Mouse (Mus musculus): ENCODE results near the gene Rabgap1l. TPM values are rescaled to one million over a fixed set of nuclear protein-coding genes. Genes with fewer than 3 reads are reported as not detected.

Gene Rabgap1l
- polyA plus RNA-seq, 1 experiment from 2014 or later, result 16.7 TPM

DNA sequence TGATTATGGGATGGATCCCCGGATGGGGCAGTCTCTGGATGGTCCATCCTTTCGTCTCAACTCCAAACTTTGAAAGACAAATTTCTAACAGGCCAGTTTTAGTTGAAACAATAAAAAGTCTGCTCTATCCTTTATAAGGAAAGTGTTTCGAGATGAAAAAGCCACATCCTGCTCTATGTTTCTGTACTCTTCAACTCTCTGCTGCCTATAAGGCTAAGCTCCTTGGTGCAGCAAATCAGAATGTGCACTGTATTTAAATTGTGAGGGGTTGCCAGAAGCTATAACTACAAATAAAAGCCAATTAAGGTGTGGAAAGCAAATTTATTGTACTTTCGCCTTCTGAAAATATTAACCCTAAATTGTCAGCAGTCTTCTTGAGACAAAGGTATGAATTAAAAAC is 198.9 kb downstream of the Rabgap1l start:
- H3K4me3 ChIP-seq (ENCODE audit: low read length), result no peak overlapping the region
- 91% methylated on average over 4 of the region's 4 CpGs for WGBS
- H3K4me2 ChIP-seq (ENCODE audit: low read depth, low read length), result no peak overlapping the region
- H3K4me1 ChIP-seq (ENCODE audit: control insufficient read depth, insufficient read depth, low read length), result no peaks in the 10 kb centered on the region
- H3K27ac ChIP-seq (ENCODE audit: low read length), result no peak overlapping the region
- H3K9ac ChIP-seq (ENCODE audit: low read depth, low read length), result no peak overlapping the region
- no peaks in the 10 kb centered on the region for H3K36me3 ChIP-seq (ENCODE audit: control insufficient read depth, insufficient read depth, low read length)
- H3K27me3 ChIP-seq (replicated peaks; ENCODE audit: control insufficient read depth, insufficient read depth, low read length), result no peaks in the 10 kb centered on the region
- no peak for ATAC-seq
- no peaks in the 10 kb centered on the region for H3K9me3 ChIP-seq (ENCODE audit: control insufficient read depth, low read length)

DNA sequence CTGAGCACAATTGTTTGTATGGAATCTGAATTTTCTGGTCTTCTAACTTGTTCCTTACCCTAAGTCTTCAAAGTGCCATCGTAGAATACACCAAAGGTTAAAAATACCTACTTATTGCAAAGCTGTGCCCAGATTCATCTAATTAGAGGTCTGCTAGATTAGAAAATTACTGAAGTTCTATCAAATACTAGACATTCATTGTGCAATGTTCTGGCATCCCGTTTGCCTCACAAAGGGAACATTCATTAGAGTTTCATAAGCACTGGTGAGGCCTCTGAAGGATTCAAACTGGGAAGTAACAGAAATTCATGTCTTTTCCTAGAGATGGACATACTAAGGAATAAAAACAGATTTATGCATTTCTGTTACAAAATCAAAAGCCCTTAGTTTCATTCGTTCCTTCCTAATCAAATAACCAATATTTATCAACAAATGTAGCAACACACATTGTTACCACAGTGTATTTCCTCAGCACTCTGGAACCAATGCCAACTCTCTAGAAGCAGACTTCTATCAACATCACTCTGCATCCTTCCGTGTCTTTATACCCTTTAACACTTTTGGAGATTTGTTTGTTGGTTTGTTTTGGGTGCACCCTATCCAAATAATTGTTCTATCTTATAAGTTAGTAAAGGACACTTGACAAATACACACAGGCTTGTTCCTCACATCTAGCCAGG is 204.0 kb downstream of the Rabgap1l start:
- no peaks in the 10 kb centered on the region for H3K9me3 ChIP-seq (ENCODE audit: control insufficient read depth, low read length)
- H3K27ac ChIP-seq (ENCODE audit: low read length), result no peak overlapping the region
- H3K4me1 ChIP-seq (ENCODE audit: control insufficient read depth, insufficient read depth, low read length), result no peaks in the 10 kb centered on the region
- no peak overlapping the region for H3K9ac ChIP-seq (ENCODE audit: low read depth, low read length)
- no peak for ATAC-seq
- no peak overlapping the region for H3K4me2 ChIP-seq (ENCODE audit: low read depth, low read length)
- WGBS, result 78% methylated on average over 4 of the region's 4 CpGs
- H3K27me3 ChIP-seq (replicated peaks; ENCODE audit: control insufficient read depth, insufficient read depth, low read length), result no peaks in the 10 kb centered on the region
- H3K4me3 ChIP-seq (ENCODE audit: low read length), result no peak overlapping the region
- no peaks in the 10 kb centered on the region for H3K36me3 ChIP-seq (ENCODE audit: control insufficient read depth, insufficient read depth, low read length)

DNA sequence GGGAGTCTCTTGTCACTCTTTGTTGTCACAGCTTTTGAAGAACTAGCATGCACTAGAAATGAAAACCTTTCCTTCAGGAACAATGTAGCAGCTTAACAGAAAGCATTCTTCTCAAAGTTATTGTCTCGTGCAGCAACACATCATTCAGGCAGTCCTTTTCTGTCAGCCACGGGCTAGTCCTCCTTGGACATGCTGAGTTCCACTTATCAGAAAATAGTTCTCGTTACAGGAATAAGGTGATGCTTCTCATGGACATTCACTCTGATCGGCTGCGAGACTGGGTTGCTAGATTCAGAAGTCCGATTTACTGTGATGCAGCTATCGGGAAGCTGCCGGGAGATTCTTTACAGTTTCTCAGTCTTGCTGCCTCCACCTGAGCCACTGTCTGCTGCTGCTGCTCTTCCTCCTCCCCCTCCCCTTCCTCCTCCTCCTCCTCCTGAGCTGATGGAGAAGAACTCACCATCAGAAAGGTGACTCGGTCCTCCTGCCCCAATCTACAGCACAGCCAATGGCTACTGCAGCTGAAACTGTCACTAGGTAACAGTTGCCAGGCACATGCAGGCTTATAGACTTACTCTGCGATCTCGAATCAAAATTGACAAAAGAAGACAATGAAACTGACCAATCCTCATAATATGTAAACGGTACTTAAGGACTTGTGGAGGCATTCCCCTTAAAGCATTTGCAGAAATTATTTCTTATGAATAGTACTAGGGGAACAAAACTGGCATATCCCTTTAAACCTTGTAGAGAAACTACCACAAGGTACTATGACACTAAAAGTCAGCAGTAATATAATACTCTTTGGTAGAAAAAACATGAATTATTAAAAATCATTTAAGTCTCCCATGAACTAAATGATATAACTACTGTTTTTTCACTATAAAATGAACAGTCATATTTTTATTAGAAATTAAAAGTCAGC is 213.4 kb downstream of the Rabgap1l start:
- Histone ChIP-seq H3K9ac (ENCODE audit: low read depth, low read length) (no peak overlapping the region), H3K9me3 (ENCODE audit: control insufficient read depth, low read length) (no peaks in the 10 kb centered on the region), H3K4me2 (ENCODE audit: low read depth, low read length) (no peak overlapping the region), H3K4me1 (ENCODE audit: control insufficient read depth, insufficient read depth, low read length) (no peaks in the 10 kb centered on the region), H3K36me3 (ENCODE audit: control insufficient read depth, insufficient read depth, low read length) (no peaks in the 10 kb centered on the region), H3K4me3 (ENCODE audit: low read length) (no peak overlapping the region), H3K27me3 (replicated peaks; ENCODE audit: control insufficient read depth, insufficient read depth, low read length) (no peaks in the 10 kb centered on the region), H3K27ac (ENCODE audit: low read length) (no peak overlapping the region)
- 62% methylated on average over 12 of the region's 12 CpGs for WGBS
- no peak for ATAC-seq

DNA sequence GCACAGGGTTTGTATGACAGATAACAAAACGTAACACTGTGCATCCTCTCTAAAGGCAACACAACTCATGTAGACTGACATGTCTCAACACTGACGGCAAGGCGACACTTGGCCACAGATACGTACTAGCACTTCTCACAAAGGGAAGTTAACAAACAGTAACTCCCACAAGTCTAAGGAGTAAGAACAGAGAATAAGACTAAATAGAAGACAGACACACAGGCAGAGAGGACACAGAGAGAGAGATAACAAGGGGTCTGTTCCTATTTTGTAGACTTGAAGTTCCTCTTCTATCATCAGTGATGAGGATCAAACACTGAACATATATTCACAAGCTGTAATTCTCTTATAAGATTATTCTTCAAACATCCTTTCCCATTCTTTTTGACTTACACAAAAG is 216.9 kb downstream of the Rabgap1l start:
- H3K27me3 ChIP-seq (replicated peaks; ENCODE audit: control insufficient read depth, insufficient read depth, low read length), result no peaks in the 10 kb centered on the region
- H3K9me3 ChIP-seq (ENCODE audit: control insufficient read depth, low read length), result no peaks in the 10 kb centered on the region
- H3K4me2 ChIP-seq (ENCODE audit: low read depth, low read length), result no peak overlapping the region
- no peak overlapping the region for H3K4me3 ChIP-seq (ENCODE audit: low read length)
- ATAC-seq, result no peak
- no peaks in the 10 kb centered on the region for H3K4me1 ChIP-seq (ENCODE audit: control insufficient read depth, insufficient read depth, low read length)
- H3K9ac ChIP-seq (ENCODE audit: low read depth, low read length), result no peak overlapping the region
- 90% methylated on average over 4 of the region's 4 CpGs for WGBS
- H3K36me3 ChIP-seq (ENCODE audit: control insufficient read depth, insufficient read depth, low read length), result no peaks in the 10 kb centered on the region
- no peak overlapping the region for H3K27ac ChIP-seq (ENCODE audit: low read length)

DNA sequence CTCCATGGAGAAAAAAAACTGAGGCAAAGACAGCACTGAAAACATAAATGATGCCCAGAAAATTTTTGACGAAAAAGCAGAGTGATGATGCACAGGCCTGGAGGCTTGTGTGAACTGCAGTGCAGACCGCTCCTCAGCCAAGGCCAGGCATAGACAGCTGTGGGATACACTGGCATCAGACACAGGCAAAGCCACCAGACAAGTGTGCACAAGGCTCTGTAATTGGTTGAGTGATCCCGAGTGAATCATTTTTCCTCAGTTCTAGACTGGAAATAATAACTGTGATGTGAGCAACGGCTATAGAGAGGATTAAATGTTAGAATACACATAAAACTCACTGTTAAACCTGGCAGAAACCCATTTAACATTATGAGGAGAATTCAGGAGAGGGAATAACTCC is 219.0 kb downstream of the Rabgap1l start:
- no peaks in the 10 kb centered on the region for H3K36me3 ChIP-seq (ENCODE audit: control insufficient read depth, insufficient read depth, low read length)
- 75% methylated on average over 4 of the region's 4 CpGs for WGBS
- no peak for ATAC-seq

DNA sequence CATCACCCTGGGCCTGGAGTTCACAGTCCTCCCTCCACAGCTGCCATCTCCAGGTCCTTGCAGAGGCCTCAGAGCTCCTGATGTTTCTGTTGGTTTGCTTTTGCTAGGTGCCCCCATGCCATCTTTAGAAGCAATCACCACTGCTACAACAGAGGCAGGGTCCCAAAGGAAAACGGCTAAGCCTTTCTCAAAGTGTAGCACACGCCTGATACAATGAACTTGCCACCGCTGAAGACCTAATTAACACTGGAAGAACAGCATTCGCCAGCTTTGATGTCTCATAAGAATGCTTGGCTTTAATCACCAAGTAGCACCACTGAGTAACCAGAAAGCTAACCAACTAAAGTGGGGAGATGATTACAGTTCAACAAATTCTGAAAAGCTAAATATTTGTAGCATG is 226.6 kb downstream of the Rabgap1l start:
- WGBS, result 51% methylated on average over 4 of the region's 4 CpGs
- no peaks in the 10 kb centered on the region for H3K36me3 ChIP-seq (ENCODE audit: control insufficient read depth, insufficient read depth, low read length)
- H3K4me3 ChIP-seq (ENCODE audit: low read length), result no peak overlapping the region
- H3K4me1 ChIP-seq (ENCODE audit: control insufficient read depth, insufficient read depth, low read length), result no peaks in the 10 kb centered on the region
- H3K9ac ChIP-seq (ENCODE audit: low read depth, low read length), result no peak overlapping the region
- no peaks in the 10 kb centered on the region for H3K9me3 ChIP-seq (ENCODE audit: control insufficient read depth, low read length)
- ATAC-seq, result no peak
- H3K27ac ChIP-seq (ENCODE audit: low read length), result no peak overlapping the region
- no peak overlapping the region for H3K4me2 ChIP-seq (ENCODE audit: low read depth, low read length)
- no peaks in the 10 kb centered on the region for H3K27me3 ChIP-seq (replicated peaks; ENCODE audit: control insufficient read depth, insufficient read depth, low read length)

More for the DNA sequence above, 219.0 kb downstream of the Rabgap1l start:
- no peak overlapping the region for H3K4me3 ChIP-seq (ENCODE audit: low read length)
- H3K9ac ChIP-seq (ENCODE audit: low read depth, low read length), result no peak overlapping the region
- H3K4me1 ChIP-seq (ENCODE audit: control insufficient read depth, insufficient read depth, low read length), result no peaks in the 10 kb centered on the region
- no peak overlapping the region for H3K27ac ChIP-seq (ENCODE audit: low read length)
- H3K4me2 ChIP-seq (ENCODE audit: low read depth, low read length), result no peak overlapping the region
- H3K9me3 ChIP-seq (ENCODE audit: control insufficient read depth, low read length), result no peaks in the 10 kb centered on the region
- H3K27me3 ChIP-seq (replicated peaks; ENCODE audit: control insufficient read depth, insufficient read depth, low read length), result no peaks in the 10 kb centered on the region

DNA sequence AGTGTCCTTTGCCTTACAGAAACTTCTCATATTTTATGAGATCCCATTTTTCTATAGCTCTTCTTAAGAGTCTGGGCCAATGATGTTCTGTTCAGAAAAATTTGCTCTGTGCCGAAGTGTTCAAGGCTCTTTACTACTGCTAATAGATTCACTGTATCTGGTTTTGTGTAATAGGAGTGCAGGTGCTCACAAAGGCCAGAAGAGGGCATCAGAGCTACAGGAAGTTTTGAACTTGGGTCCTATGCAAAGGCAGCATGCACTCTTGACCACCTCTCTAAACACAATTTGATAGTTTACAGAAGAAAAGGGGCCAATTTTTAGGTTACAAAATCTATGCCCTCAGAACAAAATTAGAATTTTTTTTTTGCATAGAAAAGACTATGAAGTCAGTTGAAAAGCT is 231.6 kb downstream of the Rabgap1l start:
- no peak for ATAC-seq
- Histone ChIP-seq H3K27me3 (replicated peaks; ENCODE audit: control insufficient read depth, insufficient read depth, low read length) (no peaks in the 10 kb centered on the region), H3K4me3 (ENCODE audit: low read length) (no peak overlapping the region), H3K4me1 (ENCODE audit: control insufficient read depth, insufficient read depth, low read length) (no peaks in the 10 kb centered on the region), H3K27ac (ENCODE audit: low read length) (no peak overlapping the region), H3K9ac (ENCODE audit: low read depth, low read length) (no peak overlapping the region), H3K36me3 (ENCODE audit: control insufficient read depth, insufficient read depth, low read length) (no peaks in the 10 kb centered on the region), H3K4me2 (ENCODE audit: low read depth, low read length) (no peak overlapping the region), H3K9me3 (ENCODE audit: control insufficient read depth, low read length) (no peaks in the 10 kb centered on the region)
- 60% methylated on average over 1 of the region's 1 CpGs for WGBS

DNA sequence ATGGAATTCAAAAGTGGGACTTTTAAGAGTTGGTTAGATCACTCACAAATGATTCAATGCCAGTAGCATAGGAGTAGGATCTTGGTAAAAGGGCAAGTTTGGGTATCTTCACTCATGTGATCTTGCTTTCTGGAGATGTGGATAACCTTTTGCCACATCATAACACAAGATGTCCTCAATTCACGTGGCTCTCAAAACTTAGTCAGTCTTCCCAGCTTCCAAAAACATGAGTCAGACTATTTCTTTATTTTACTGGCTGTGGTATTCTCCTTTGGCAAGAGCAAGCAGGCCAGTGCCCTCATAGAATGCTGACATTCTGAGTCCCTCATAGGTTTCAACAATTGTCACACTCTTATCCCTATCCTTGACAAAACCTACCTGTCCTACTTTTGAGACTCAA is 242.4 kb downstream of the Rabgap1l start:
- no peaks in the 10 kb centered on the region for H3K4me1 ChIP-seq (ENCODE audit: control insufficient read depth, insufficient read depth, low read length)
- no peak for ATAC-seq
- no peaks in the 10 kb centered on the region for H3K36me3 ChIP-seq (ENCODE audit: control insufficient read depth, insufficient read depth, low read length)
- no peaks in the 10 kb centered on the region for H3K9me3 ChIP-seq (ENCODE audit: control insufficient read depth, low read length)
- H3K4me2 ChIP-seq (ENCODE audit: low read depth, low read length), result no peak overlapping the region
- H3K27ac ChIP-seq (ENCODE audit: low read length), result no peak overlapping the region
- WGBS, result 76% methylated on average over 1 of the region's 1 CpGs
- no peaks in the 10 kb centered on the region for H3K27me3 ChIP-seq (replicated peaks; ENCODE audit: control insufficient read depth, insufficient read depth, low read length)
- no peak overlapping the region for H3K4me3 ChIP-seq (ENCODE audit: low read length)
- no peak overlapping the region for H3K9ac ChIP-seq (ENCODE audit: low read depth, low read length)

DNA sequence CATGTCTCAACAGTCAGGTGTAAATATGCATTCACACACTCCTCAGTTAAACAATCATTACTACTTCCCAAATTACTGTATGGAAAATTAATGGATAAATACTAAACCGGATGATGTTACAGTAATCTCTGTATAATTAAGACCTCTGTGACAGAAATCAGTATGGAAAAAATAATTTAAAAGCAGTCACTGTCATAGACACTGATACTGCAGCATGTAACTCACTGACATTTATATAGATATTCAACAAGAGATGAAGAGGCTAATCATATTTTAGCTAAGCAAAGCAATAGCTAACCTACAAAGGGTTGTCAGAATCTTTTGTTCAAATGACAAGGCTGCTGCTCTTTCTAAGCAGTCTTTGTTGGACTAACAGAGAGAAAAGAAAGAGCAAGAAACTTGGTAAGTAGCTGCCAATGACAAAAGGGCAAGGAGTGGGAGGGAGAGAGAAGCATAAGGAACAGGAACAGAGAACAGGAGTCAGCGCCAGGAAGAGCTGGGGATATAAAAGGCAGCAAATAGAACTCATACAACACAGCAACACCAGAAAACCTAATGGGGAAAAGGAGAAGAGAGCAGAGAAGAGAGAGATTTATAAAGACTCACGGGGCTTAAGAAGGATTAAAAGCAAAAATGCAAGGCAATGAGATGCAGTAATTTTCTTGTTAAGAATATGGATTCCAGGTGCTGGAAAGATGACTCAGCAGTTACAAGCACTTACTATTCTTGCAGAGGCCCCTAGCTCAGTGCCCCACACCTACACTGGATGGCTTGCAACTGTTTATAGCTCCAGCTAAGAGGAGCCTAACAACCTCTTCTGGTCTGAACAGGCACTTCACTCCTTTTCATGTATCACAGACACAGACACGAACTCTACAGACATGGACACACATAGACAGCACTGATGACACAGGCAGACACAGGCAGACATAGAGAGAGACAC is 244.8 kb downstream of the Rabgap1l start:
- H3K36me3 ChIP-seq (ENCODE audit: control insufficient read depth, insufficient read depth, low read length), result no peaks in the 10 kb centered on the region
- H3K4me1 ChIP-seq (ENCODE audit: control insufficient read depth, insufficient read depth, low read length), result no peaks in the 10 kb centered on the region
- H3K27ac ChIP-seq (ENCODE audit: low read length), result no peak overlapping the region
- H3K4me2 ChIP-seq (ENCODE audit: low read depth, low read length), result no peak overlapping the region
- no peak for ATAC-seq
- 60% methylated on average over 4 of the region's 4 CpGs for WGBS
- no peak overlapping the region for H3K4me3 ChIP-seq (ENCODE audit: low read length)
- H3K27me3 ChIP-seq (replicated peaks; ENCODE audit: control insufficient read depth, insufficient read depth, low read length), result no peaks in the 10 kb centered on the region
- no peaks in the 10 kb centered on the region for H3K9me3 ChIP-seq (ENCODE audit: control insufficient read depth, low read length)
- no peak overlapping the region for H3K9ac ChIP-seq (ENCODE audit: low read depth, low read length)
